Mouse (Mus musculus) forebrain, embryonic 12.5 days (tissue): ENCODE data around the gene Cd300lg. TPM values are rescaled to one million over a fixed set of nuclear protein-coding genes. Genes with fewer than 3 reads are reported as not detected.

ENCODE experiments used
- ATAC-seq: fragments of 200-750 bp; cut with Nextera tagmentation; 2 replicates; pipeline ENCODE4 v1.8.0; 2017; ENCODE audit warnings: moderate TSS enrichment; ENCODE audit not compliant: low FRiP score
- H3K27ac ChIP-seq: fragments of 300-500 bp; sonication (generic); 2 replicates; pipeline ENCODE4 v1.5.1; 2016; ENCODE audit warnings: mild to moderate bottlenecking
- H3K27me3 ChIP-seq: fragments of 300-500 bp; sonication (generic); 2 replicates; pipeline ENCODE4 v1.6.1; 2016; ENCODE audit warnings: mild to moderate bottlenecking
- H3K36me3 ChIP-seq: fragments of 300-500 bp; sonication (generic); replicated peaks from 2 replicates; pipeline ENCODE4 v1.6.1; 2016; ENCODE audit warnings: mild to moderate bottlenecking
- H3K4me1 ChIP-seq: fragments of 300-500 bp; sonication (generic); 2 replicates; pipeline ENCODE4 v1.6.1; 2016
- H3K4me2 ChIP-seq: fragments of 300-500 bp; sonication (generic); 2 replicates; pipeline ENCODE4 v1.6.1; 2016; ENCODE audit warnings: mild to moderate bottlenecking, moderate library complexity
- H3K4me3 ChIP-seq: fragments of 300-500 bp; sonication (generic); replicated peaks from 2 replicates; pipeline ENCODE4 v1.5.1; 2016; ENCODE audit warnings: mild to moderate bottlenecking
- H3K9ac ChIP-seq: fragments of 300-500 bp; sonication (generic); 2 replicates; pipeline ENCODE4 v1.6.1; 2016; ENCODE audit warnings: mild to moderate bottlenecking
- H3K9me3 ChIP-seq: fragments of 300-500 bp; sonication (generic); 2 replicates; pipeline ENCODE4 v1.6.1; 2016
- WGBS: fragments of 180-500 bp; shearing (Covaris S2); methylation state at CpG from one replicate; pipeline ENCODE4 v1.1.7; 2016; 5-methylcytosine and 5-hydroxymethylcytosine counted together
- polyA plus RNA-seq: library from polyadenylated mRNA; unstranded; fragments of >200 nt; fragmentation: Nextera tagmentation; extraction: Ambion mirVana; gene quantifications from 2 replicates; pipeline ENCODE4 v1.2.1, GENCODE M21; 2016

Gene Cd300lg
- polyA plus RNA-seq, 1 experiment from 2014 or later: 0.23 TPM

- H3K27ac ChIP-seq: peak overlapping the region; percentile 96
- H3K4me3 ChIP-seq: peak overlapping the region; percentile 56
- peaks cover 64% of the 10 kb centered on the region for H3K4me1 ChIP-seq
- peaks cover 13% of the 10 kb centered on the region for H3K36me3 ChIP-seq
- ATAC-seq: no peak
- H3K4me2 ChIP-seq: peak overlapping the region; percentile 86
- no peaks in the 10 kb centered on the region for H3K27me3 ChIP-seq
- H3K9me3 ChIP-seq: no peaks in the 10 kb centered on the region
- WGBS: 13% methylated on average over 3 of the region's 3 CpGs
- H3K9ac ChIP-seq: peak overlapping the region; percentile 64
Measured at GRCm38 (mm10) chr11:102086331-102086730, 45.0 kb downstream of the Cd300lg start.

GRCm38 (mm10) chr11:102087081-102087751 lies 45.9 kb downstream of the Cd300lg start:
- H3K4me1 ChIP-seq: peaks cover 55% of the 10 kb centered on the region
- no peaks in the 10 kb centered on the region for H3K27me3 ChIP-seq
- peak overlapping the region; percentile 64 for H3K9ac ChIP-seq
- peak; percentile 80 for ATAC-seq
- peaks cover 13% of the 10 kb centered on the region for H3K36me3 ChIP-seq
- H3K4me3 ChIP-seq: peak overlapping the region; percentile 56
- H3K4me2 ChIP-seq: peak overlapping the region; percentile 86
- peak overlapping the region; percentile 96 for H3K27ac ChIP-seq
- WGBS: under 1% methylated on average over 39 of the region's 39 CpGs
- H3K9me3 ChIP-seq: no peaks in the 10 kb centered on the region

- no peaks in the 10 kb centered on the region for H3K27me3 ChIP-seq
- H3K4me2 ChIP-seq: peak within 1 kb of the TSS; percentile 86
- H3K9me3 ChIP-seq: no peaks in the 10 kb centered on the region
- under 1% methylated on average over 46 of the region's 49 CpGs for WGBS
- H3K36me3 ChIP-seq: peaks cover 13% of the 10 kb centered on the region
- peak; percentile 71 for ATAC-seq
- H3K9ac ChIP-seq: peak within 1 kb of the TSS; percentile 64
- H3K27ac ChIP-seq: peak within 1 kb of the TSS; percentile 96
- peak within 1 kb of the TSS; percentile 56 for H3K4me3 ChIP-seq
- peaks cover 45% of the 10 kb centered on the region for H3K4me1 ChIP-seq
Measured at GRCm38 (mm10) chr11:102087931-102088898, 46.9 kb downstream of the Cd300lg start, which contains the start of gene Mpp2. Gene Mpp2 (minus strand): TSS chr11:102088515.

- H3K4me3 ChIP-seq: peak overlapping the region; percentile 56
- no peaks in the 10 kb centered on the region for H3K9me3 ChIP-seq
- peak overlapping the region; percentile 64 for H3K9ac ChIP-seq
- WGBS: under 1% methylated on average over 20 of the region's 20 CpGs
- peak overlapping the region; percentile 96 for H3K27ac ChIP-seq
- H3K27me3 ChIP-seq: no peaks in the 10 kb centered on the region
- H3K4me2 ChIP-seq: peak overlapping the region; percentile 86
- H3K36me3 ChIP-seq: peaks cover 8% of the 10 kb centered on the region
- H3K4me1 ChIP-seq: peaks cover 38% of the 10 kb centered on the region
- ATAC-seq: peak; percentile 58
Measured at GRCm38 (mm10) chr11:102089088-102089808, 47.9 kb downstream of the Cd300lg start.

- peaks cover 28% of the 10 kb centered on the region for H3K27me3 ChIP-seq
- H3K4me3 ChIP-seq: no peak overlapping the region
- no peak overlapping the region for H3K4me2 ChIP-seq
- H3K4me1 ChIP-seq: peaks cover 15% of the 10 kb centered on the region
- H3K9me3 ChIP-seq: no peaks in the 10 kb centered on the region
- no peak overlapping the region for H3K27ac ChIP-seq
- H3K36me3 ChIP-seq: no peaks in the 10 kb centered on the region
- no peak for ATAC-seq
- WGBS: 74% methylated on average over 3 of the region's 3 CpGs
- no peak overlapping the region for H3K9ac ChIP-seq
Measured at GRCm38 (mm10) chr11:102095676-102096075, 54.4 kb downstream of the Cd300lg start.

- H3K4me2 ChIP-seq: peak overlapping the region; percentile 53
- 74% methylated on average over 5 of the region's 5 CpGs for WGBS
- no peaks in the 10 kb centered on the region for H3K9me3 ChIP-seq
- H3K9ac ChIP-seq: no peak overlapping the region
- no peaks in the 10 kb centered on the region for H3K36me3 ChIP-seq
- no peak for ATAC-seq
- no peak overlapping the region for H3K4me3 ChIP-seq
- H3K27ac ChIP-seq: no peak overlapping the region
- H3K4me1 ChIP-seq: peaks cover 15% of the 10 kb centered on the region
- peaks cover 35% of the 10 kb centered on the region for H3K27me3 ChIP-seq
Measured at GRCm38 (mm10) chr11:102096446-102096845, 55.1 kb downstream of the Cd300lg start.

GRCm38 (mm10) chr11:102096887-102097391 lies 55.6 kb downstream of the Cd300lg start:
- H3K9ac ChIP-seq: 0 out of 2 replicates have a peak overlapping the region, but pooled peaks have one; percentile 7
- ATAC-seq: peak; percentile 92

GRCm38 (mm10) chr11:102101219-102101618 lies 59.9 kb downstream of the Cd300lg start, which contains the start of gene Ppy:
Gene Ppy (minus strand): TSS chr11:102101319.
- WGBS: 84% methylated on average over 4 of the region's 4 CpGs
- no peaks in the 10 kb centered on the region for H3K36me3 ChIP-seq
- H3K27ac ChIP-seq: no peak within 1 kb of the TSS
- no peaks in the 10 kb centered on the region for H3K9me3 ChIP-seq
- peaks cover 80% of the 10 kb centered on the region for H3K27me3 ChIP-seq
- no peak within 1 kb of the TSS for H3K4me3 ChIP-seq
- H3K9ac ChIP-seq: no peak within 1 kb of the TSS
- H3K4me2 ChIP-seq: no peak within 1 kb of the TSS
- no peak for ATAC-seq
- peaks cover 17% of the 10 kb centered on the region for H3K4me1 ChIP-seq

More at GRCm38 (mm10) chr11:102096887-102097391, 55.6 kb downstream of the Cd300lg start:
- Histone ChIP-seq H3K27me3 (peaks cover 40% of the 10 kb centered on the region), H3K9me3 (no peaks in the 10 kb centered on the region), H3K4me3 (peak overlapping the region; percentile 21), H3K27ac (no peak overlapping the region), H3K36me3 (no peaks in the 10 kb centered on the region), H3K4me2 (peak overlapping the region; percentile 53), H3K4me1 (peaks cover 15% of the 10 kb centered on the region)
- WGBS: 7% methylated on average over 16 of the region's 18 CpGs

GRCm38 (mm10) chr11:102102485-102103258 lies 61.4 kb downstream of the Cd300lg start:
- Histone ChIP-seq H3K4me1 (0 out of 2 replicates have a peak, but pooled peaks cover 4% of the 10 kb centered on the region), H3K4me3 (no peak overlapping the region), H3K27ac (no peak overlapping the region), H3K4me2 (no peak overlapping the region), H3K9me3 (no peaks in the 10 kb centered on the region), H3K9ac (no peak overlapping the region), H3K27me3 (peaks cover 94% of the 10 kb centered on the region), H3K36me3 (no peaks in the 10 kb centered on the region)
- 0 out of 2 replicates have a peak, but pooled peaks have one; percentile 11 for ATAC-seq
- WGBS: 21% methylated on average over 17 of the region's 17 CpGs
